Mouse (Mus musculus): Measurements from ENCODE around the gene Pkd1l1. TPM values are rescaled to one million over a fixed set of nuclear protein-coding genes. Genes with fewer than 3 reads are reported as not detected.

The Pkd1l1 gene
- polyA plus RNA-seq, 1 experiment from 2014 or later = 0.31 TPM

GRCm38 (mm10) chr11:8949765-8950430, 23.2 kb downstream of the Pkd1l1 start:
- Histone ChIP-seq H3K9ac (no peak overlapping the region), H3K4me3 (replicated peaks; ENCODE audit: low read length) (no peak overlapping the region), H3K9me3 (ENCODE audit: control insufficient read depth, low read length) (no peaks in the 10 kb centered on the region), H3K27me3 (ENCODE audit: control insufficient read depth, insufficient read depth, low read length) (no peaks in the 10 kb centered on the region), H3K36me3 (replicated peaks; ENCODE audit: control insufficient read depth, insufficient read depth) (no peaks in the 10 kb centered on the region), H3K4me2 (replicated peaks) (no peak overlapping the region), H3K27ac (no peak overlapping the region), H3K4me1 (replicated peaks; ENCODE audit: control insufficient read depth, insufficient read depth, low read length) (no peaks in the 10 kb centered on the region)
- peak; percentile 67 for DNase-seq (ENCODE audit: low spot score)
- peak; percentile 32; the same call in 1 of the 2 replicates for ATAC-seq (ENCODE audit: low FRiP score)
- 72% methylated on average over 6 of the region's 6 CpGs for WGBS

- Histone ChIP-seq H3K36me3 (replicated peaks; ENCODE audit: control insufficient read depth, insufficient read depth) (no peaks in the 10 kb centered on the region), H3K9ac (no peak overlapping the region), H3K27ac (no peak overlapping the region), H3K9me3 (ENCODE audit: control insufficient read depth, low read length) (no peaks in the 10 kb centered on the region), H3K4me1 (replicated peaks; ENCODE audit: control insufficient read depth, insufficient read depth, low read length) (no peaks in the 10 kb centered on the region), H3K4me3 (replicated peaks; ENCODE audit: low read length) (no peak overlapping the region), H3K4me2 (replicated peaks) (no peak overlapping the region), H3K27me3 (ENCODE audit: control insufficient read depth, insufficient read depth, low read length) (no peaks in the 10 kb centered on the region)
- ATAC-seq (ENCODE audit: low FRiP score) (no peak), DNase-seq (ENCODE audit: low spot score) (no peak)
- 74% methylated on average over 3 of the region's 3 CpGs for WGBS
Measured at GRCm38 (mm10) chr11:8948871-8949270, 24.2 kb downstream of the Pkd1l1 start.

- no peak for DNase-seq (ENCODE audit: low spot score)
- no peak for ATAC-seq (ENCODE audit: low FRiP score)
- 78% methylated on average over 4 of the region's 4 CpGs for WGBS
Measured at GRCm38 (mm10) chr11:8944114-8944513, 29.0 kb downstream of the Pkd1l1 start.

GRCm38 (mm10) chr11:8942446-8942845, 30.6 kb downstream of the Pkd1l1 start:
- Histone ChIP-seq H3K4me2 (replicated peaks) (no peak overlapping the region), H3K4me1 (replicated peaks; ENCODE audit: control insufficient read depth, insufficient read depth, low read length) (no peaks in the 10 kb centered on the region), H3K9ac (no peak overlapping the region), H3K27me3 (ENCODE audit: control insufficient read depth, insufficient read depth, low read length) (no peaks in the 10 kb centered on the region), H3K9me3 (ENCODE audit: control insufficient read depth, low read length) (no peaks in the 10 kb centered on the region), H3K36me3 (replicated peaks; ENCODE audit: control insufficient read depth, insufficient read depth) (no peaks in the 10 kb centered on the region), H3K4me3 (replicated peaks; ENCODE audit: low read length) (no peak overlapping the region), H3K27ac (no peak overlapping the region)
- WGBS = 63% methylated on average over 2 of the region's 2 CpGs
- ATAC-seq (ENCODE audit: low FRiP score) (no peak; the same call in 1 of the 2 replicates), DNase-seq (ENCODE audit: low spot score) (no peak)

More at GRCm38 (mm10) chr11:8944114-8944513, 29.0 kb downstream of the Pkd1l1 start:
- H3K4me1 ChIP-seq (replicated peaks; ENCODE audit: control insufficient read depth, insufficient read depth, low read length) = no peaks in the 10 kb centered on the region
- H3K27ac ChIP-seq = no peak overlapping the region
- no peaks in the 10 kb centered on the region for H3K36me3 ChIP-seq (replicated peaks; ENCODE audit: control insufficient read depth, insufficient read depth)
- no peak overlapping the region for H3K4me3 ChIP-seq (replicated peaks; ENCODE audit: low read length)
- H3K4me2 ChIP-seq (replicated peaks) = no peak overlapping the region
- H3K9ac ChIP-seq = no peak overlapping the region
- H3K27me3 ChIP-seq (ENCODE audit: control insufficient read depth, insufficient read depth, low read length) = no peaks in the 10 kb centered on the region
- no peaks in the 10 kb centered on the region for H3K9me3 ChIP-seq (ENCODE audit: control insufficient read depth, low read length)

DNA sequence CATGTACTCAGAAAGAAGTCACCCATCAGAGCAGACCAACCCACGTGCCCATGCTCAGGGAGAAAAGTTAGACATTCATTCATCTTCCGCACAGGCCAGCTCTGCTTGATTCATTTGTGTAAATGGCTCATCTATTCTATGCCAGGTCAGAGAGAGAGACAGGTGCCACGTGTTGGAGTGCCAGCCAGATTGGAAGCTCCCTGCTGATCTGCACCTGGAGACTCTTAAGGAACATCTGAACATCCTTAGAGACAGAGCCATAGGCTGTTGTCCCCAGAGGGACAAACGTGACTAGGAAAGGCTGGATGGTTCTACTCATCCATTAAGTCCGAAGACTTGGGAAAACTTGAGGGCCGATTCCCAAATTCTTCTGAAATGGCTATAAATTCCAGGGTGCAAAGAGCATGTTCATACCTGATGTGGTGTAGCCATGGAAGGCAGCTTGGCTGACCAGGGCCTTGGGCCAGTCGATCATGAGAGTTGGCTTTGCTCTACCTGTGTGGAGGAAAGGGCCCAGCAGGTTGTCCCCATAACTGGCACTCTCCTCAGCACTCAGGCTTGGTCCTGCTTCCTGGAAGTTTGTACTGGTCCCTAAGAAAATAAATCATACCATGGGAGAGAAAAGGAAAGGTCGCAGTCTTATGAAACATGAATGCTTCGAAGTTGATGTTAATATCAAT, 36.5 kb downstream of the Pkd1l1 start:
- no peak overlapping the region for H3K27ac ChIP-seq
- no peaks in the 10 kb centered on the region for H3K36me3 ChIP-seq (replicated peaks; ENCODE audit: control insufficient read depth, insufficient read depth)
- no peak overlapping the region for H3K9ac ChIP-seq
- ATAC-seq (ENCODE audit: low FRiP score) = no peak
- H3K27me3 ChIP-seq (ENCODE audit: control insufficient read depth, insufficient read depth, low read length) = no peaks in the 10 kb centered on the region
- no peaks in the 10 kb centered on the region for H3K9me3 ChIP-seq (ENCODE audit: control insufficient read depth, low read length)
- H3K4me3 ChIP-seq (replicated peaks; ENCODE audit: low read length) = no peak overlapping the region
- no peaks in the 10 kb centered on the region for H3K4me1 ChIP-seq (replicated peaks; ENCODE audit: control insufficient read depth, insufficient read depth, low read length)
- H3K4me2 ChIP-seq (replicated peaks) = no peak overlapping the region
- WGBS = 86% methylated on average over 9 of the region's 9 CpGs
- DNase-seq (ENCODE audit: low spot score) = no peak

- no peak overlapping the region for H3K4me3 ChIP-seq (replicated peaks; ENCODE audit: low read length)
- H3K27me3 ChIP-seq (ENCODE audit: control insufficient read depth, insufficient read depth, low read length) = no peaks in the 10 kb centered on the region
- DNase-seq (ENCODE audit: low spot score) (peak; percentile 33), ATAC-seq (ENCODE audit: low FRiP score) (peak; percentile 92)
- H3K4me2 ChIP-seq (replicated peaks) = peak overlapping the region; percentile 21
- H3K27ac ChIP-seq = peak overlapping the region; percentile 47
- H3K9me3 ChIP-seq (ENCODE audit: control insufficient read depth, low read length) = no peaks in the 10 kb centered on the region
- H3K9ac ChIP-seq = peak overlapping the region; percentile 16; the same call in 1 of the 2 replicates
- H3K36me3 ChIP-seq (replicated peaks; ENCODE audit: control insufficient read depth, insufficient read depth) = no peaks in the 10 kb centered on the region
- H3K4me1 ChIP-seq (replicated peaks; ENCODE audit: control insufficient read depth, insufficient read depth, low read length) = peaks cover 5% of the 10 kb centered on the region
- WGBS = 45% methylated on average over 8 of the region's 8 CpGs
Measured at GRCm38 (mm10) chr11:8916081-8916671, 56.9 kb downstream of the Pkd1l1 start.

- H3K4me3 ChIP-seq (replicated peaks; ENCODE audit: low read length) = no peak overlapping the region
- H3K4me2 ChIP-seq (replicated peaks) = no peak overlapping the region
- H3K36me3 ChIP-seq (replicated peaks; ENCODE audit: control insufficient read depth, insufficient read depth) = no peaks in the 10 kb centered on the region
- no peaks in the 10 kb centered on the region for H3K4me1 ChIP-seq (replicated peaks; ENCODE audit: control insufficient read depth, insufficient read depth, low read length)
- H3K9ac ChIP-seq = no peak overlapping the region
- ATAC-seq (ENCODE audit: low FRiP score) (no peak), DNase-seq (ENCODE audit: low spot score) (no peak)
- WGBS = 96% methylated on average over 4 of the region's 4 CpGs
- H3K9me3 ChIP-seq (ENCODE audit: control insufficient read depth, low read length) = no peaks in the 10 kb centered on the region
- no peak overlapping the region for H3K27ac ChIP-seq
- no peaks in the 10 kb centered on the region for H3K27me3 ChIP-seq (ENCODE audit: control insufficient read depth, insufficient read depth, low read length)
Measured at GRCm38 (mm10) chr11:8882793-8883192, 90.3 kb downstream of the Pkd1l1 start.

DNA sequence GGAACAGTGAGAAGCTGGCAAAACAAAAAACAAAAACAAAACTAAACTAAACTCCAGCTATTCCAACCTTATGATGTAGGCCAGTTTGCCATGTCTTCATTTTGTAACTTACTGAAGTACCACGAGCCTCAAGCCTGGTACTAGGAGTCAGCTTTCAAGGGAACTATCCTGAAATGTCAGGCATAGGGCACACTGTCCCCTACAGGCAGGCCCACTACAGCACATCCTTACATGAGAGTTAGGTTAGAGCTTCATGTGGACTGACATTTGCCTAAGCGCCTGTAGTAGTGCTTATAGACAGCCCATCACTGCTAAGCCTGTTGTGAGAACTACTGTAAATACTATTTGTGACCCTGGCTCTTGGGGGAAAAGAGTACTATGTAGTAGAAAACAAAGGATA, 91.5 kb downstream of the Pkd1l1 start:
- Histone ChIP-seq H3K27me3 (ENCODE audit: control insufficient read depth, insufficient read depth, low read length) (no peaks in the 10 kb centered on the region), H3K9ac (no peak overlapping the region), H3K4me3 (replicated peaks; ENCODE audit: low read length) (no peak overlapping the region), H3K4me1 (replicated peaks; ENCODE audit: control insufficient read depth, insufficient read depth, low read length) (no peaks in the 10 kb centered on the region), H3K27ac (no peak overlapping the region), H3K4me2 (replicated peaks) (no peak overlapping the region), H3K9me3 (ENCODE audit: control insufficient read depth, low read length) (no peaks in the 10 kb centered on the region), H3K36me3 (replicated peaks; ENCODE audit: control insufficient read depth, insufficient read depth) (no peaks in the 10 kb centered on the region)
- DNase-seq (ENCODE audit: low spot score) (no peak), ATAC-seq (ENCODE audit: low FRiP score) (no peak)
- 73% methylated on average over 2 of the region's 2 CpGs for WGBS

DNA sequence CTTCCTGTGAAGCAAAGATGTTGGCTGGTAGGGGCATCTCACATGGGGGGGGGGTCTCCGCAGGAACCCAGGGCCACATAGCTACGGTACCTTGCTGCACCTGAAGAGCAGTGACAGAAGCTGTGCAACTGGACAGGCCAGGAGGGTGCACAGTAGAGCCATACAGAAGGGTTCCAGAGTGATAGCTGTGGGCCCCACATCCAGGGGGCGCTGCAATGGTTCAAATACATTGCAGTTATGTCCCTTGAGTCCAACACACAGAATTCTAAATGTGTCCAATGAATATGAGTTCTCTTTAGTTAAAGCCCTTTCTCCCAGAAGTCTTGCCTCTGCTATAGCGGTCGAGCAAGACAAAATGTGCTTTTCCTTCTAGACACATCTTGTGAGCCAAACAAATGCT, 103.0 kb downstream of the Pkd1l1 start:
- no peaks in the 10 kb centered on the region for H3K36me3 ChIP-seq (replicated peaks; ENCODE audit: control insufficient read depth, insufficient read depth)
- no peak for DNase-seq (ENCODE audit: low spot score)
- 91% methylated on average over 5 of the region's 5 CpGs for WGBS
- no peaks in the 10 kb centered on the region for H3K9me3 ChIP-seq (ENCODE audit: control insufficient read depth, low read length)
- no peaks in the 10 kb centered on the region for H3K27me3 ChIP-seq (ENCODE audit: control insufficient read depth, insufficient read depth, low read length)
- no peak overlapping the region for H3K4me3 ChIP-seq (replicated peaks; ENCODE audit: low read length)
- no peak overlapping the region for H3K4me2 ChIP-seq (replicated peaks)
- H3K4me1 ChIP-seq (replicated peaks; ENCODE audit: control insufficient read depth, insufficient read depth, low read length) = no peaks in the 10 kb centered on the region
- no peak overlapping the region for H3K9ac ChIP-seq
- H3K27ac ChIP-seq = no peak overlapping the region
- no peak for ATAC-seq (ENCODE audit: low FRiP score)

Measured in hindbrain, embryonic 14.5 days (tissue).